Mouse (Mus musculus) C2C12 (cell line): ENCODE results near the gene Tmem181a.
"Not testable (repeated sequence)": the region's sequence is repeated elsewhere in the genome, so short reads cannot be mapped to it uniquely, and the experiment has no call there.

Experiments
- CEBPB ChIP-seq: IDR thresholded peaks from one replicate; pipeline ENCODE4 v1.6.1; 2011; ENCODE audit warnings: low read depth, mild to moderate bottlenecking, control low read depth, moderate library complexity
- CTCF ChIP-seq: IDR thresholded peaks from one replicate; pipeline ENCODE4 v1.5.1; 2011; ENCODE audit not compliant: control insufficient read depth, insufficient read depth, insufficient read length
- MAX ChIP-seq: IDR thresholded peaks from one replicate; pipeline ENCODE4 v1.6.1; 2011; ENCODE audit warnings: mild to moderate bottlenecking, control low read depth
- MYOD1 ChIP-seq: IDR thresholded peaks from one replicate; pipeline ENCODE4 v1.6.1; 2011; ENCODE audit warnings: low read depth; ENCODE audit not compliant: control insufficient read depth, insufficient read length
- USF1 ChIP-seq: IDR thresholded peaks from one replicate; pipeline ENCODE4 v1.6.1; 2011; ENCODE audit warnings: low read depth, mild to moderate bottlenecking, control low read depth, moderate library complexity

DNA sequence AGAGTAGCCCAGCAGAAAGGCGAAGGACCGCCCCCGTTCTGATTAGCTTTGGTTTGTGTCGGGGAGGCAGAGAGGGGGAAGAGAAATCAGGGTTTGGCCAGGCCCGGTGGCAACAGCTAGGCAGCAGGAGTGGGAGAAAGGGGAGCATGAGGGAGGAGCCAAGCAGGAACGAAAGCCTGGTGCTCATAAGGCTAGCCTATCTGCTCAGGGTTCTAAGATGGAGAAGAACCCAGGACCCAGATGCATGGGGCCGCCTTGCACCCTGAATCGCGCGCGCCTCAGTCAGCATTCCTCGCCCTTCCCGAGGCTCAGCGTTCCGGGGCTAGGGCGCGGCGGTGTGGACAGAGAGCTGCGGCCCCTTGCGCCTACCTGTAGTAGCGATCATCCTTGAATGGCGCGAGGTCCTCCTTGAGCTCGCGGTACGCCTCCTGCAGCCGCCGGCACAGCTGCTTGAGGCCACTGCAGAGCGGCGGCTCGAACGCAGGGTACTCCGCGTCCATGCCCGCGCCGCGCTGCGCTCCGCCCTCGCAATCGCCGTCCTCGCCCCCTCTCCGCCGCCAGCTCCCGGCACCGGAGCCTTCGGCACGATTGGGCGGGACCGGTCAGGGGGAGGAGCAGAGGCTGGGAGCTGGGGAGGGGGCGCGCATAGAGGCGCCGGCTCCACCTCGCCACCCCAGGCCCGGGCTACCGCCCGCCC is 64.6 kb downstream of the Tmem181a start:
- TF ChIP-seq CTCF, CEBPB, USF1, MAX, MYOD1: not testable (repeated sequence)
